Mouse (Mus musculus): Measurements from ENCODE around the gene Pdlim7. TPM values are rescaled to one million over a fixed set of nuclear protein-coding genes. Genes with fewer than 3 reads are reported as not detected.

The Pdlim7 gene
- polyA plus RNA-seq, 1 experiment = 344 TPM

- peaks cover 8% of the 10 kb centered on the region for H3K36me3 ChIP-seq (ENCODE audit: control insufficient read depth, insufficient read depth)
- no peaks in the 10 kb centered on the region for H3K79me2 ChIP-seq (ENCODE audit: control insufficient read depth, insufficient read depth)
- no peaks in the 10 kb centered on the region for H3K27me3 ChIP-seq (ENCODE audit: control insufficient read depth, insufficient read depth, insufficient read length)
- no peak for TF ChIP-seq MYOD1 (IDR thresholded peaks at IDR 0.05; ENCODE audit: control insufficient read depth, insufficient read length, low read depth)
- no peak for TF ChIP-seq MYOG (IDR thresholded peaks at IDR 0.05; ENCODE audit: control insufficient read depth, extremely low read depth, insufficient read length)
- no peak for TF ChIP-seq CEBPB (IDR thresholded peaks at IDR 0.05; ENCODE audit: low read depth)
- TF ChIP-seq FOSL1 (IDR thresholded peaks at IDR 0.05; ENCODE audit: insufficient read depth, low read length, poor library complexity, severe bottlenecking) = no peak
- no peak for TF ChIP-seq MAX (IDR thresholded peaks at IDR 0.05)
- no peak for TF ChIP-seq CTCF (IDR thresholded peaks at IDR 0.05; ENCODE audit: control insufficient read depth, insufficient read depth, insufficient read length)
- TF ChIP-seq USF1 (IDR thresholded peaks at IDR 0.05; ENCODE audit: low read depth) = no peak
- no peak overlapping the region for H3K4me3 ChIP-seq (ENCODE audit: insufficient read depth, poor library complexity, severe bottlenecking)
- no peak overlapping the region for H3ac ChIP-seq (ENCODE audit: control insufficient read depth, insufficient read length, low read depth)
- H3K79me3 ChIP-seq (ENCODE audit: low read depth) = no peaks in the 10 kb centered on the region
Measured at GRCm38 (mm10) chr13:55465830-55466440, 47.5 kb downstream of the Pdlim7 start.

GRCm38 (mm10) chr13:55465184-55465583, 48.3 kb downstream of the Pdlim7 start:
- TF ChIP-seq MAX (IDR thresholded peaks at IDR 0.05) (peak; percentile 88), FOSL1 (IDR thresholded peaks at IDR 0.05; ENCODE audit: insufficient read depth, low read length, poor library complexity, severe bottlenecking) (peak; percentile 16), USF1 (IDR thresholded peaks at IDR 0.05; ENCODE audit: low read depth) (no peak)
- Histone ChIP-seq H3ac (ENCODE audit: control insufficient read depth, insufficient read length, low read depth) (no peak overlapping the region), H3K27me3 (ENCODE audit: control insufficient read depth, insufficient read depth, insufficient read length) (no peaks in the 10 kb centered on the region), H3K4me3 (ENCODE audit: insufficient read depth, poor library complexity, severe bottlenecking) (no peak overlapping the region), H3K79me3 (ENCODE audit: low read depth) (no peaks in the 10 kb centered on the region), H3K79me2 (ENCODE audit: control insufficient read depth, insufficient read depth) (no peaks in the 10 kb centered on the region), H3K36me3 (ENCODE audit: control insufficient read depth, insufficient read depth) (peaks cover 9% of the 10 kb centered on the region)

- H3K36me3 ChIP-seq (ENCODE audit: control insufficient read depth, insufficient read depth) = peaks cover 17% of the 10 kb centered on the region
- H3K4me3 ChIP-seq (ENCODE audit: insufficient read depth, poor library complexity, severe bottlenecking) = peak within 1 kb of the TSS; percentile 18
- H3ac ChIP-seq (ENCODE audit: control insufficient read depth, insufficient read length, low read depth) = peak within 1 kb of the TSS; percentile 79
- H3K79me3 ChIP-seq (ENCODE audit: low read depth) = no peaks in the 10 kb centered on the region
- no peaks in the 10 kb centered on the region for H3K27me3 ChIP-seq (ENCODE audit: control insufficient read depth, insufficient read depth, insufficient read length)
- H3K79me2 ChIP-seq (ENCODE audit: control insufficient read depth, insufficient read depth) = no peaks in the 10 kb centered on the region
- TF ChIP-seq CEBPB (IDR thresholded peaks at IDR 0.05; ENCODE audit: low read depth) = no peak
- no peak for TF ChIP-seq MYOG (IDR thresholded peaks at IDR 0.05; ENCODE audit: control insufficient read depth, extremely low read depth, insufficient read length)
- TF ChIP-seq CTCF (IDR thresholded peaks at IDR 0.05; ENCODE audit: control insufficient read depth, insufficient read depth, insufficient read length) = no peak
- TF ChIP-seq MYOD1 (IDR thresholded peaks at IDR 0.05; ENCODE audit: control insufficient read depth, insufficient read length, low read depth) = no peak
- no peak for TF ChIP-seq FOSL1 (IDR thresholded peaks at IDR 0.05; ENCODE audit: insufficient read depth, low read length, poor library complexity, severe bottlenecking)
- TF ChIP-seq MAX (IDR thresholded peaks at IDR 0.05) = no peak
- no peak for TF ChIP-seq USF1 (IDR thresholded peaks at IDR 0.05; ENCODE audit: low read depth)
Measured at GRCm38 (mm10) chr13:55464027-55464884, 49.2 kb downstream of the Pdlim7 start, which contains the start of gene Prr7. Gene Prr7, plus strand, starts transcription at chr13:55464267.

- H3K36me3 ChIP-seq (ENCODE audit: control insufficient read depth, insufficient read depth) = peaks cover 24% of the 10 kb centered on the region
- TF ChIP-seq CEBPB (IDR thresholded peaks at IDR 0.05; ENCODE audit: low read depth) (no peak), MAX (IDR thresholded peaks at IDR 0.05) (no peak), MYOD1 (IDR thresholded peaks at IDR 0.05; ENCODE audit: control insufficient read depth, insufficient read length, low read depth) (no peak), MYOG (IDR thresholded peaks at IDR 0.05; ENCODE audit: control insufficient read depth, extremely low read depth, insufficient read length) (no peak), USF1 (IDR thresholded peaks at IDR 0.05; ENCODE audit: low read depth) (no peak), CTCF (IDR thresholded peaks at IDR 0.05; ENCODE audit: control insufficient read depth, insufficient read depth, insufficient read length) (no peak), FOSL1 (IDR thresholded peaks at IDR 0.05; ENCODE audit: insufficient read depth, low read length, poor library complexity, severe bottlenecking) (no peak)
- no peak overlapping the region for H3K4me3 ChIP-seq (ENCODE audit: insufficient read depth, poor library complexity, severe bottlenecking)
- no peaks in the 10 kb centered on the region for H3K79me2 ChIP-seq (ENCODE audit: control insufficient read depth, insufficient read depth)
- H3ac ChIP-seq (ENCODE audit: control insufficient read depth, insufficient read length, low read depth) = no peak overlapping the region
- no peaks in the 10 kb centered on the region for H3K27me3 ChIP-seq (ENCODE audit: control insufficient read depth, insufficient read depth, insufficient read length)
- no peaks in the 10 kb centered on the region for H3K79me3 ChIP-seq (ENCODE audit: low read depth)
Measured at GRCm38 (mm10) chr13:55463399-55464026, 50.0 kb downstream of the Pdlim7 start.

DNA sequence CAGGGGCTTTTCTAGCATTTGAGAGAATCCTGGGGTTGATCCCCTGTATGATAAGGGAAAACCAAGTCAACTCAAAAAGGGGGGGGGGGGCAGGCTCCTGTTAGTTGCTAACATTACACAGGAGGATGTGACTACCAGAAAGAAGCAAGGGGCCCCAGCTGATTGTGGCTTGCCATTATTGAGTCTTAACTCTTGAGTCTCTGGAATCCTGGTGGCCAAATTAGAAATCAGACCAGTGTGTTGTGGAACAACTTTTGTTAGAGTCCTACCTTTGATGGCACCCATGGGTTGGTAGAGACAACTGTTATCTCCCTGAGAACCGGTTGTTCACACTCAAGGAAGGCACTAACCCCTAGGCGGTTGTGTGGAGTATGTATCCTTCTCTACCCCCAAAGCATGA, 50.5 kb downstream of the Pdlim7 start:
- TF ChIP-seq USF1 (IDR thresholded peaks at IDR 0.05; ENCODE audit: low read depth) = no peak
- TF ChIP-seq FOSL1 (IDR thresholded peaks at IDR 0.05; ENCODE audit: insufficient read depth, low read length, poor library complexity, severe bottlenecking) = no peak
- no peak for TF ChIP-seq CTCF (IDR thresholded peaks at IDR 0.05; ENCODE audit: control insufficient read depth, insufficient read depth, insufficient read length)
- TF ChIP-seq MAX (IDR thresholded peaks at IDR 0.05) = no peak
- TF ChIP-seq MYOG (IDR thresholded peaks at IDR 0.05; ENCODE audit: control insufficient read depth, extremely low read depth, insufficient read length) = no peak
- TF ChIP-seq CEBPB (IDR thresholded peaks at IDR 0.05; ENCODE audit: low read depth) = no peak
- no peak for TF ChIP-seq MYOD1 (IDR thresholded peaks at IDR 0.05; ENCODE audit: control insufficient read depth, insufficient read length, low read depth)
- Histone ChIP-seq H3K79me2 (ENCODE audit: control insufficient read depth, insufficient read depth) (no peaks in the 10 kb centered on the region), H3ac (ENCODE audit: control insufficient read depth, insufficient read length, low read depth) (no peak overlapping the region), H3K79me3 (ENCODE audit: low read depth) (no peaks in the 10 kb centered on the region), H3K4me3 (ENCODE audit: insufficient read depth, poor library complexity, severe bottlenecking) (no peak overlapping the region), H3K27me3 (ENCODE audit: control insufficient read depth, insufficient read depth, insufficient read length) (no peaks in the 10 kb centered on the region), H3K36me3 (ENCODE audit: control insufficient read depth, insufficient read depth) (peaks cover 30% of the 10 kb centered on the region)
